Mouse (Mus musculus) MEL-GATA-1-ER (cell line): ENCODE data around the gene Chchd2.

Experiments
- DNase-seq: peaks from one replicate; pipeline ENCODE4 v3.0.0-alpha.2; 2012; ENCODE audit warnings: low read depth; ENCODE audit errors: extremely low read depth

Gene Chchd2

DNA sequence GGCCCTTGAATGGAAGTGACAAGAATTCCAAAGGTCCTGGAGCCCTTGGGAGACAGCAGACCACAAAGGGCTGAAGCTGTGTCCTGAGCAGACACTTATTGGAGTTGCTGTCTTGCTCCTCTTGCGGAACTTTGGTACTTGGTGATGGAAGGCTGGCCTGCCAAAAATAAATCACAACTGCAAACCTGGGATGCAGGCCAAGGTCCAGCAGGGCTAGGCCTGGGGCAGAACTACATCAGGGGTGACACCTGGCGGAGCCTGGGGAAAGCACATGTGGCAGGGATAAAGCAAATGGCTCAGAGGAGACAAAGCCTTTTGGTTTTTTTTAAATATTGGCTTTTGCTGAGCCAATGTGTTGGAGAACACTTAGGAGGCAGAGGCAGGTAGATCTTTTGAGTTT is 8.3 kb downstream of the Chchd2 start:
- no peak for DNase-seq

GRCm38 (mm10) chr5:129877731-129878455 is 9.4 kb downstream of the Chchd2 start:
- DNase-seq, result no peak

DNA sequence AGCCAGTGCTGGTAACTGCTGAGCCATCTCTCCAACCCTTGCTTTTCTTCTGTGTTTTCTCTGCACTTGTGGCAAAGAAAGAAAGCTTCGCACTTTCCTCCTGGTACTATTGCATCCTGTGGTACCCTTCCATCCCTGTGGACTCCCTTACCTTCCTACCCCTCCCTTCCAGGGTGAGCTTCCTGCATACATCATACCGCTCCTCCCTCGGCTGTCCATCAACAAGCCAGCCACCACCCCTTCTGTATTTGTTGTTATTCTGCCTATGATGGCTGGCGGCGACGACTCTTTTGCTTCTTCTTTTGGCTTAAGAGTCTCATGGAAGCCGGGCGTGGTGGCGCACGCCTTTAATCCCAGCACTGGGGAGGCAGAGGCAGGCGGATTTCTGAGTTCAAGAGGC is 12.2 kb downstream of the Chchd2 start:
- no peak for DNase-seq

GRCm38 (mm10) chr5:129873942-129874341 is 13.3 kb downstream of the Chchd2 start:
- DNase-seq, result no peak

DNA sequence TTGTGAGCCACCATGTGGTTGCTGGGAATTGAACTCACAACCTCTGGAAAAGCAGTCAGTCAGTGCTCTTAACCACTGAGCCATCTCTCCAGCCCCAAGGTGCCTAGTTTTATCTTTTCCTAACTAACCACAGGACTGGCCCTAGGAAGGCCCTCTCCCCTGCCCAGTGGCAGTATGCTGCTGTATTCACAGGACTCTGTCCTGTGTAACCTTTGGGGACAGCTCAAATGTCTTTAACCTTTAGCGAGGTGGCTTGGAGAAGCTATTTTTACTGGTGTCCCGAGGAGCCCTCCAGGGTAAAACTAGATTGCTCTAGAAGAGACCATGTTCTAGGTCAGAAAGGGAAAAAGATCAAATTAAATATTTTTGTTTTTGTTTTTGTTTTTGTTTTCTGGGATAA is 16.0 kb downstream of the Chchd2 start:
- DNase-seq, result no peak

DNA sequence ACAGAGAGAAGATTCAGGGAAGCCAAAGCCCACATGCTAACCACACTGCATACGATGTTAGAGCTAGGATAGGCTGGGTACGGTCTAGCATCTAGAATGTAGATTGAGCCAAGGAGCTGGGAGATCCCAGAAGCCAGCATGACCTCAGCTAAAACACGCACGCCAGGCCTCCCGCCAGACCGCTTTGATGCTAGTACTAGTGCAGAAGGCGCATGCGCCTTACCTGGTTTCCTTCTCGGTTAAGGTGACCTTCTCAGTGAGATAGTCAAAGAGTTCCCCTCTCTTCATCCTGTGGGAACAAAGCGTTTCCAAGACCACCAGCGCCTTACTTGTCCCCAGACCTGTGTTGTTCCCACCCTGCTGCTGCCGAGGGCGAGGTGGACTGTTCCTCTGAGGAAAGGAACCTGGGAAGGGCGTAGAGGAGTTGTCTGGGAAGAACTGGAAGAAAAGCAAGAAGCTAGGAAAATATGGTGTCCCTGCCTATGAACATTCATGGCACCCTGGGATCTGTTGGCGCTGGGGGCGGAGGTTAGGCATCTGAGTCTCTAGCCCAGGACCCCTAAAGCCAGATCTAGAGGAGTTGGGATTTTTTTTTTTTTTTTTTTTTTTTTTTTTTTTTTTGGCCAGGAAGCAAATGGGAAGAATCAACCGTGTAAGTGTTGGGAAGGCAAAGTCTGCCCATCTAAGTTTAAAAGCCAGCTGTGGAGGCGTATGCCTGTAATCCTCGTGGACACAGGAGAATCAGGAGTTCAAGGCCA is 17.9 kb downstream of the Chchd2 start:
- DNase-seq, result no peak

DNA sequence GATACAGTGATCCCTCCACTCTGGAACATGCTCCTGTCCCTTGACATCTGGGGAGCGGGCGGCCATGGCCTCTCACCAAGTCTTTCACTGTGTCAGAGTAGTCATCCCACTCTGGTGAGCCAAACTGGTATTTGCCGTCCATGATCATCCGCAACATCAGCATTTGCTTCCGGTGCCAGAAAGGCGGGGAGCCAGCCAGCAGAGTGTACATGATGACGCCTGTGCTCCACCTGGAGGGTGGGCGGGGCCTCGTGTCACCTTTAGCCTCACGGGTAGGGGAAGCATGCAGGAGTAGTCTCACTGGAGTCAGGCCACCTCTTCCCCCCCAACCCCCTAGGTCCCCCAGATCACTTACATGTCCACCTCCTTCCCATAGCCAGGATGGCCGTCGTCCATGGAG is 21.4 kb downstream of the Chchd2 start:
- DNase-seq, result no peak

DNA sequence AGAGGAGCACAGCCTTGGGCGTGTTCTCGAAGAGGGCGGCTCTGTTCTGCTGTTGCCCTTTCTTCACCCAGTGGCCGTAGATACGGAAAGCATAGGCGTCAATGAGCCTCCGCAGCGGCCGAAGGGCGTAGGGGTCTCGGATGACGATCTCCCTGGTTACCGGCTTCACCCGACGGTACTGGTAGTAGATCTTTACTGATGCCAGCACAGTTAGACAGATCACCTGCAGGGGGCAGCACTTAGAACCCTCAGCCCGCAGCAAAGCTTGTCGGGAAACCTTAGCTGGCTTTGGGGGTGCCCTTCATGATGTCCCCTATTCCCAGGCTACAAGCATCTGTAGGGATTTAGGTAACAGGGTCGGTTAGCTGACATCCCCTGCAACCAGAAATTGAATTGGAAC is 22.8 kb downstream of the Chchd2 start:
- no peak for DNase-seq

DNA sequence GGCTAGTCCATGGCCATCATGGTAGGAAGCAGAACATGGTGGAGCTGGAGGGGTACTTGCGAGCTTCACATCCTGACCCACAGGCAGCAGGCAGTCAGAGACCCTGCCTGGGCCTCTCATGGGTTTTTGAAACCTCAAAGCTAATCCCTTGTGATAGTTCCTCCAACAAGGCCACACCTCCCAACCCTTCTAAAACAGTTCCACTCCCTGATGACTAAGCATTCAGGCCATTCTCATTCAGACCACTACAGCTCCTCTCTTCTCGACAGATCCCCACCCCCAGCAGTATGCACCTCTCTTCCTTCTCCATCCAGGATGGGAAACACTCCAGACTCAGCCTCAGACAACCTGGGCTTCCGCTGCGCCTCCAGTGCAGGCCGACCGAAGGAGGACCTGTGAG is 24.9 kb downstream of the Chchd2 start:
- DNase-seq, result no peak

DNA sequence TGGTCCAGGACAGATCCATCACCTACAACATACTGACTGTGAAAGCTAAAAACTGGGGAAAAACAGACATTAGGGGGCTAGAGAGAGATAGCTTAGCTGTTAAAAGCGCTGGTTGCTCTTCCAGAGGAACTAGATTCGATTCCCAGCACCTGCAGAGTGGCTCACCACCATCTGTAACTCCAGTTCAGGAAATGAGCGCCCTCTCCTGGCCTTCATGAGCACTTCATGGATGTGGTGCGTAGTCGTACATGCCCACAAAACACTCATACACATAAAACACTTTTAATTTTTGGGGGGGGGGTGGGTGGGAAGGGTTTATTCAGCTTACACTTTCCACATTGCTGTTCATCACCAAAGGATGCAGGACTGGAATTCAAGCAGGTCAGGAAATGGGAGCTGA is 30.9 kb downstream of the Chchd2 start:
- DNase-seq, result no peak

DNA sequence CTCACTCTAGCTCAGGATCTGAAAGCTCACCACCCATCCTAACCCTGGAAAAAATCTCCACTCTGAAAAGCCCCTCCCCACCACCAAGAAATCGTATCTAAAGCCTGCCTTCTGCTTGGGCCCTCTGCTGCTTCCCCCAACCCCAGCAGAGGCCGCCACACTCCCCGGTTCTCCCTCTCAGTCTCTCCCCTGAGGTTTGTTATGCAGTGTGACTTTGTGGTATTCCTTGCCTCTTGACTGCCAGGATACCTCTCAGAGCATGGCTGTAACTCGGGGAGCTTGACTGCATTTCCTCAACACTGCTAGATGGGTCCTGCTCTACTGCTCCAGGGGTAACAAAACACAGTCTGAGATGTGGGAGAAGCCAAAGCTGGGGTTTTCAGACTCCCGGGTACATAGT is 32.1 kb downstream of the Chchd2 start:
- no peak for DNase-seq

DNA sequence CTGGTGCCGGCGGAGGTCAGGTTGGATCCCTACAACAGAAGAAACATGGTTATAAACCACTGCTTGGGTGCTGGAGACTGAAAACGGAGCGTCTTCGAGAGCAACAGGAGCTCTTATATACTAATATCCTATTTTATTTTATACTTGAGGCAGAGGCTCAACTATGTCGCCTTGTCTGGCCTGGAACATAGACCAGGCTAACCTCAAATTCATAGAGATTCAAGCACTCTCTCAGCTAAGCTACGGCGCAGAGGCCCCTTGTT is 39.8 kb downstream of the Chchd2 start:
- no peak for DNase-seq

- DNase-seq, result peak; percentile 90
Observed at GRCm38 (mm10) chr5:129846752-129847557, 40.3 kb downstream of the Chchd2 start, which contains the start of gene Sumf2. Gene Sumf2, plus strand, starts transcription at chr5:129846986.

GRCm38 (mm10) chr5:129844848-129845247 is 42.4 kb downstream of the Chchd2 start:
- DNase-seq, result no peak
